Mouse (Mus musculus) neural tube, embryonic 11.5 days (tissue): ENCODE results near the gene Mok. TPM values are rescaled to one million over a fixed set of nuclear protein-coding genes. Genes with fewer than 3 reads are reported as not detected.

ENCODE experiments used
- ATAC-seq: fragments of 200-750 bp; cut with Nextera tagmentation; 2 replicates; pipeline ENCODE4 v1.8.0; 2017; ENCODE audit warnings: moderate number of reproducible peaks, mild to moderate bottlenecking, moderate TSS enrichment, moderate library complexity; ENCODE audit not compliant: insufficient read depth, low FRiP score, low TSS enrichment
- DNase-seq: peaks from one replicate; pipeline ENCODE4 v3.0.0-alpha.2; 2015; ENCODE audit warnings: low spot score
- H3K27ac ChIP-seq: fragments of 300-500 bp; sonication (generic); 2 replicates; pipeline ENCODE4 v1.5.1; 2014; ENCODE audit warnings: low read depth, mild to moderate bottlenecking, low read length
- H3K27me3 ChIP-seq: fragments of 300-500 bp; sonication (generic); 2 replicates; pipeline ENCODE4 v1.6.1; 2014; ENCODE audit warnings: mild to moderate bottlenecking, low read length, mixed read lengths; ENCODE audit not compliant: control insufficient read depth, insufficient read depth
- H3K36me3 ChIP-seq: fragments of 300-500 bp; sonication (generic); 2 replicates; pipeline ENCODE4 v1.6.1; 2014; ENCODE audit warnings: mild to moderate bottlenecking, low read length, moderate library complexity, mixed read lengths; ENCODE audit not compliant: control insufficient read depth, insufficient read depth
- H3K4me1 ChIP-seq: fragments of 300-500 bp; sonication (generic); 2 replicates; pipeline ENCODE4 v1.6.1; 2014; ENCODE audit warnings: low read length, mixed read lengths; ENCODE audit not compliant: control insufficient read depth, insufficient read depth
- H3K4me2 ChIP-seq: fragments of 300-500 bp; sonication (generic); 2 replicates; pipeline ENCODE4 v1.6.1; 2014; ENCODE audit warnings: low read depth, mild to moderate bottlenecking, moderate library complexity
- H3K4me3 ChIP-seq: fragments of 300-500 bp; sonication (generic); 2 replicates; pipeline ENCODE4 v1.5.1; 2014; ENCODE audit warnings: low read depth, low read length
- H3K9ac ChIP-seq: fragments of 300-500 bp; sonication (generic); 2 replicates; pipeline ENCODE4 v1.6.1; 2014; ENCODE audit warnings: mild to moderate bottlenecking, low read length
- H3K9me3 ChIP-seq: fragments of 300-500 bp; sonication (generic); 2 replicates; pipeline ENCODE4 v1.6.1; 2016; ENCODE audit warnings: low read length; ENCODE audit not compliant: control insufficient read depth
- WGBS: fragments of 180-500 bp; shearing (Covaris S2); extraction: QIAGEN DNeasy Blood & Tissue Kit; methylation state at CpG from one replicate; pipeline ENCODE4 v1.1.7; 2014; 5-methylcytosine and 5-hydroxymethylcytosine counted together
- polyA plus RNA-seq: library from polyadenylated mRNA; unstranded; fragments of >200 nt; fragmentation: Nextera tagmentation; extraction: Ambion mirVana; gene quantifications from 2 replicates; pipeline ENCODE4 v1.2.1, GENCODE M21; 2014

Mok gene
- polyA plus RNA-seq, 1 experiment from 2014 or later: 11.3 TPM

GRCm38 (mm10) chr12:110822366-110822765, 18.4 kb downstream of the Mok start:
- Histone ChIP-seq H3K9ac (no peak overlapping the region), H3K9me3 (no peaks in the 10 kb centered on the region), H3K36me3 (no peaks in the 10 kb centered on the region), H3K4me1 (no peaks in the 10 kb centered on the region), H3K27ac (no peak overlapping the region), H3K4me3 (no peak overlapping the region), H3K27me3 (no peaks in the 10 kb centered on the region), H3K4me2 (no peak overlapping the region)
- DNase-seq (no peak), ATAC-seq (no peak)
- WGBS: 85% methylated on average over 7 of the region's 7 CpGs

DNA sequence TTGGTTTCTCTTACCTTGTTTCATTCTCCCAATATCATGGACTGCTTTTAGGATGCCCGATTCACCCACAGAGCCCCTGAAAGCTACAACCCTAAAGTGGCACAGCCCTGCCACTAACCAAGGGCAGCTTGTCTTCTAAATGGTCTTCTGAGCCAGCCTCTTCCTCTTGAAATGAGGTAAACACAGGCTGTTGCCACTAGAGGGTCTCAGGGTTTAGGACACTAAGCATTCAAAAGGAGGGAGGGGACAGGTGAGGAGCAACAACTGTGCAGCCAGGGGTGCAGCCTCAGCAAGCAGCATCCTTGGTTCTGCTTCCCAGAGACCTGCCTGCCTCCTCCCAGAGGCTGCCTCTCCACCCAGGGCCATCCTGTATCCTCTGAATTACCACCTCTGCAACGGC, 19.0 kb downstream of the Mok start:
- Histone ChIP-seq H3K36me3 (no peaks in the 10 kb centered on the region), H3K9ac (no peak overlapping the region), H3K4me3 (no peak overlapping the region), H3K27ac (no peak overlapping the region), H3K4me2 (no peak overlapping the region), H3K4me1 (no peaks in the 10 kb centered on the region), H3K9me3 (no peaks in the 10 kb centered on the region), H3K27me3 (no peaks in the 10 kb centered on the region)
- no peak for DNase-seq
- ATAC-seq: no peak
- 81% methylated on average over 2 of the region's 2 CpGs for WGBS

GRCm38 (mm10) chr12:110819367-110819766, 21.4 kb downstream of the Mok start:
- ATAC-seq (no peak), DNase-seq (no peak)
- 81% methylated on average over 8 of the region's 8 CpGs for WGBS
- no peak overlapping the region for H3K4me3 ChIP-seq
- H3K36me3 ChIP-seq: no peaks in the 10 kb centered on the region
- H3K4me1 ChIP-seq: no peaks in the 10 kb centered on the region
- no peak overlapping the region for H3K27ac ChIP-seq
- no peaks in the 10 kb centered on the region for H3K27me3 ChIP-seq
- no peaks in the 10 kb centered on the region for H3K9me3 ChIP-seq
- H3K4me2 ChIP-seq: no peak overlapping the region
- H3K9ac ChIP-seq: no peak overlapping the region

DNA sequence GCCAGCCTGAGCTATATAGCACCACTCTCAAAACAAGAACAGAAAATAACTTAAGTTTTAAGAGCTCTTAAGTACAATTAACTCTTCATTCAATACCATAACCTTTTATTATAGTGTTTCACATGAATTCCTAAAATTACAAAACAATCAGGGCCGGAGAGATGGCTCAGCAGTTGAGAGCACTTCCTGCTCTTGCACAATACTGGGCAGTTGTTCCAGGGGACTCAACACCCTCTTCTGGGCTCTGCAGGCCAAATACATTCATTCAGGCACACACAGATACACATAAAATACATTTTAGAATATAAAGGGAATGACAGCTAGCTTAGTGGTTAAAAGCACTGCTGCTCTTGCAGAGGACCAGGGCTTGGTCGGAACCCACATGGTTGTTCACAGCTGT, 23.9 kb downstream of the Mok start:
- Histone ChIP-seq H3K9ac (no peak overlapping the region), H3K27me3 (no peaks in the 10 kb centered on the region), H3K4me2 (no peak overlapping the region), H3K9me3 (no peaks in the 10 kb centered on the region), H3K36me3 (peaks cover 2% of the 10 kb centered on the region; the same call in 1 of the 2 replicates), H3K4me3 (no peak overlapping the region), H3K4me1 (no peaks in the 10 kb centered on the region), H3K27ac (no peak overlapping the region)
- no peak for DNase-seq
- WGBS: 95% methylated on average over 2 of the region's 2 CpGs
- no peak for ATAC-seq

DNA sequence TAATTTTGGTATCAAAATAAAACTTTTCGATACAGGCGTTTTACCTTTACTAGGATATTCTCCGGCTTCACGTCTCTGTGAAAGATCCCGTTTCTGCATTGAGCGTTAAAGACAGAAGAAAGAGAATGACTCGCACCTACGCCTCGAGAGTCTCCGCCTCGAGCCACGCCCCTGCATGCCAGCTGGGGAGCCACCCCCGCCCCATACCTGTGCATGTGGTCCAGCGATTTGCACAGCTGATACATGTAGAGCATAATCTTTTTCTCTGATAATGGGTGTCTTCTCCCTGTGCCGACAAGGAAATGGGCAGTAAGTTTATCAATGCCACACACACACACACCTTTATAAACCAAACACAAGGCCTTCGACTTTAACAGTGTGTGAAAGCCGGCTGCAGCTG, 25.8 kb downstream of the Mok start:
- H3K36me3 ChIP-seq: peaks cover 2% of the 10 kb centered on the region; the same call in 1 of the 2 replicates
- H3K9ac ChIP-seq: no peak overlapping the region
- no peaks in the 10 kb centered on the region for H3K4me1 ChIP-seq
- 76% methylated on average over 17 of the region's 17 CpGs for WGBS
- no peak for ATAC-seq
- H3K4me3 ChIP-seq: no peak overlapping the region
- no peak overlapping the region for H3K27ac ChIP-seq
- no peaks in the 10 kb centered on the region for H3K27me3 ChIP-seq
- H3K4me2 ChIP-seq: no peak overlapping the region
- H3K9me3 ChIP-seq: no peaks in the 10 kb centered on the region
- no peak for DNase-seq

- H3K4me3 ChIP-seq: no peak overlapping the region
- H3K4me2 ChIP-seq: no peak overlapping the region
- H3K36me3 ChIP-seq: peaks cover 2% of the 10 kb centered on the region; the same call in 1 of the 2 replicates
- H3K9ac ChIP-seq: no peak overlapping the region
- H3K27me3 ChIP-seq: no peaks in the 10 kb centered on the region
- DNase-seq (no peak), ATAC-seq (no peak)
- H3K4me1 ChIP-seq: no peaks in the 10 kb centered on the region
- H3K9me3 ChIP-seq: no peaks in the 10 kb centered on the region
- 94% methylated on average over 6 of the region's 6 CpGs for WGBS
- no peak overlapping the region for H3K27ac ChIP-seq
These were observed 27.1 kb downstream of the Mok start for GRCm38 (mm10) chr12:110813624-110814023.

- no peaks in the 10 kb centered on the region for H3K27me3 ChIP-seq
- H3K4me2 ChIP-seq: no peak overlapping the region
- no peak overlapping the region for H3K27ac ChIP-seq
- 95% methylated on average over 9 of the region's 9 CpGs for WGBS
- H3K4me1 ChIP-seq: no peaks in the 10 kb centered on the region
- no peaks in the 10 kb centered on the region for H3K9me3 ChIP-seq
- H3K9ac ChIP-seq: no peak overlapping the region
- no peak overlapping the region for H3K4me3 ChIP-seq
- no peak for DNase-seq
- no peak for ATAC-seq
- peaks cover 2% of the 10 kb centered on the region; the same call in 1 of the 2 replicates for H3K36me3 ChIP-seq
These were observed 27.6 kb downstream of the Mok start for GRCm38 (mm10) chr12:110813132-110813531.

- H3K9ac ChIP-seq: no peak overlapping the region; the same call in 1 of the 2 replicates
- no peak overlapping the region for H3K27ac ChIP-seq
- no peaks in the 10 kb centered on the region for H3K4me1 ChIP-seq
- no peak overlapping the region for H3K4me2 ChIP-seq
- DNase-seq (no peak), ATAC-seq (no peak)
- 75% methylated on average over 5 of the region's 5 CpGs for WGBS
- H3K9me3 ChIP-seq: no peaks in the 10 kb centered on the region
- peaks cover 2% of the 10 kb centered on the region; the same call in 1 of the 2 replicates for H3K36me3 ChIP-seq
- no peak overlapping the region for H3K4me3 ChIP-seq
- no peaks in the 10 kb centered on the region for H3K27me3 ChIP-seq
These were observed 31.9 kb downstream of the Mok start for GRCm38 (mm10) chr12:110808848-110809247.

DNA sequence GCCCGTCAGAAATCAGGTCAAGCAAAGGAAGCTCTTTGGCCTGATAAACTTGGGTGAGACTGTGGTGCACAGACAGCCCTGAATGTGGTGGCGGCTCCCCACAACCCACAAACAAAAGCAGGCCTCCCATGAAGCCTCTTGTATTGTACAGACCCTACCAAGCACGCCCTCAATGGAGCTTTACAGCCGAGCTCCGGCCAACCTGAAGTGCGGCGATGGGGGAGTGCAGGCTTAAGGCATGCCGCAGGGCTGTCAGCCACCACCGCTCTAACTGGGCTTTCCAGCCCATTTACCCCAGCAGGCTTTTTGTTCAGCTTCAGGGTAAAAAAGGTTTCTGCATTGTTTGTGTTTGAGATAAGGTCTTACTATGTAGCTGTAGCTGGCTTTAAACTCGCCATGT, 32.3 kb downstream of the Mok start:
- DNase-seq: no peak
- no peak overlapping the region for H3K9ac ChIP-seq
- WGBS: 30% methylated on average over 10 of the region's 10 CpGs
- ATAC-seq: no peak
- no peak overlapping the region for H3K4me2 ChIP-seq
- H3K9me3 ChIP-seq: no peaks in the 10 kb centered on the region
- H3K27ac ChIP-seq: no peak overlapping the region
- H3K4me1 ChIP-seq: no peaks in the 10 kb centered on the region
- H3K36me3 ChIP-seq: peaks cover 2% of the 10 kb centered on the region; the same call in 1 of the 2 replicates
- H3K4me3 ChIP-seq: no peak overlapping the region
- H3K27me3 ChIP-seq: no peaks in the 10 kb centered on the region
